Mouse (Mus musculus) kidney, embryonic 16.5 days (tissue): ENCODE data around the gene Slc25a22. TPM values are rescaled to one million over a fixed set of nuclear protein-coding genes. Genes with fewer than 3 reads are reported as not detected.

Source experiments
- ATAC-seq: fragments of 200-750 bp; cut with Nextera tagmentation; 2 replicates; pipeline ENCODE4 v1.8.0; 2017; ENCODE audit warnings: moderate TSS enrichment; ENCODE audit not compliant: low FRiP score, low TSS enrichment
- H3K27ac ChIP-seq: fragments of 300-500 bp; sonication (generic); 2 replicates; pipeline ENCODE4 v1.5.1; 2014; ENCODE audit warnings: low read length
- H3K27me3 ChIP-seq: fragments of 300-500 bp; sonication (generic); 2 replicates; pipeline ENCODE4 v1.6.1; 2014; ENCODE audit warnings: low read length, control low read depth, mixed read lengths; ENCODE audit not compliant: insufficient read depth
- H3K36me3 ChIP-seq: fragments of 300-500 bp; sonication (generic); 2 replicates; pipeline ENCODE4 v1.6.1; 2014; ENCODE audit warnings: low read length, control low read depth, mixed read lengths; ENCODE audit not compliant: insufficient read depth
- H3K4me1 ChIP-seq: fragments of 300-500 bp; sonication (generic); 2 replicates; pipeline ENCODE4 v1.6.1; 2014; ENCODE audit warnings: low read length, control low read depth, mixed read lengths; ENCODE audit not compliant: insufficient read depth
- H3K4me2 ChIP-seq: fragments of 300-500 bp; sonication (generic); replicated peaks from 2 replicates; pipeline ENCODE4 v1.6.1; 2014; ENCODE audit warnings: low read depth, low read length
- H3K4me3 ChIP-seq: fragments of 300-500 bp; sonication (generic); 2 replicates; pipeline ENCODE4 v1.5.1; 2014; ENCODE audit warnings: mild to moderate bottlenecking, low read length
- H3K9ac ChIP-seq: fragments of 300-500 bp; sonication (generic); replicated peaks from 2 replicates; pipeline ENCODE4 v1.6.1; 2014; ENCODE audit warnings: low read length
- H3K9me3 ChIP-seq: fragments of 300-500 bp; sonication (generic); 2 replicates; pipeline ENCODE4 v1.6.1; 2016; ENCODE audit warnings: low read length, control low read depth
- WGBS: fragments of 180-500 bp; shearing (Covaris S2); extraction: QIAGEN DNeasy Blood & Tissue Kit; methylation state at CpG from one replicate; pipeline ENCODE4 v1.1.7; 2014; 5-methylcytosine and 5-hydroxymethylcytosine counted together
- polyA plus RNA-seq: library from polyadenylated mRNA; unstranded; fragments of >200 nt; fragmentation: Nextera tagmentation; extraction: Ambion mirVana; gene quantifications from 2 replicates; pipeline ENCODE4 v1.2.1, GENCODE M21; 2015

Gene Slc25a22
- polyA plus RNA-seq, 1 experiment from 2014 or later = 33.2 TPM

DNA sequence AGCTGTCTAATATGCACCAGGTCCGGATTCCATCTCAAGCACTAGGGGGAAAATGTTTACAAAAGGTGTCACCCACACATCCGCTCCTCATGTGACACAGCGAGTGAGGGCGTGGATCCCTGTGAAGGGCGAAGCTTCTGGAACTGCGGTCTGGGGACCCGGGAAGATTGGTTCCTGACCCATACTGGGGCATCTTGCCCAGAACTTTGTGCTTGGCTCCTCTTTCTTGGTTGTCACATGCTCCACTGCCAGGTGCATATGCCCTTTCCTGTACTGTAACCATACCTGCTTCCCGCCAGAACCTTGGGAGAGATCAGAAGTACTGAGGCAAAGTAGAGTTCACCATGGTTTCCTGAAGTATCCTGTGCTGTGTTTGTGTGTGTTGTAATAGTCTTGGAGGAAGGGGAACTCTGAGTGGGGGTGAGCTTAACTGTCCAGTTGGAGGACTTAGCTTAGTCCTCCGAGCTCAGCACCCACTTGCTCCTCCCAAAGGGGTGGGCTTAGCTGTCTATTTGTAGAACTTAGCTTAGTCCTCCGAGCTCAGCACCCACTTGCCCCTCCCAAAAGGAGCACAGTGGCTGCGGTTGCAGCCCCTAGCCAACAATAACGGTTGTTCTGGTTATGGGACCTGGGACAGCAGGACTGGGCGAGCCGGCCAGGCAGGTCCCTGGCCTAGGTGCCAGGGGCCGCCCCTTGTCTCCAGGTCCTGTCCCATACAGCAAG, 22.9 kb upstream of the Slc25a22 start, which contains the start of gene Cracr2b:
Cracr2b (plus strand) TSS at position 704 of the 723 bp plus-strand sequence.
- H3K36me3 ChIP-seq = peaks cover 11% of the 10 kb centered on the region
- peaks cover 34% of the 10 kb centered on the region for H3K27me3 ChIP-seq
- peak within 1 kb of the TSS; percentile 68 for H3K9ac ChIP-seq
- H3K4me1 ChIP-seq = peaks cover 45% of the 10 kb centered on the region
- WGBS = 75% methylated on average over 15 of the region's 15 CpGs
- ATAC-seq = no peak
- H3K27ac ChIP-seq = no peak within 1 kb of the TSS
- peak within 1 kb of the TSS; percentile 59 for H3K4me3 ChIP-seq
- H3K4me2 ChIP-seq = peak within 1 kb of the TSS; percentile 79
- H3K9me3 ChIP-seq = no peaks in the 10 kb centered on the region

GRCm38 (mm10) chr7:141460001-141460390, 22.3 kb upstream of the Slc25a22 start:
- Histone ChIP-seq H3K9ac (no peak overlapping the region), H3K4me2 (no peak overlapping the region), H3K4me1 (peaks cover 39% of the 10 kb centered on the region), H3K9me3 (no peaks in the 10 kb centered on the region), H3K36me3 (peaks cover 11% of the 10 kb centered on the region), H3K27ac (no peak overlapping the region), H3K4me3 (no peak overlapping the region), H3K27me3 (peaks cover 28% of the 10 kb centered on the region)
- 53% methylated on average over 5 of the region's 5 CpGs for WGBS
- no peak for ATAC-seq

DNA sequence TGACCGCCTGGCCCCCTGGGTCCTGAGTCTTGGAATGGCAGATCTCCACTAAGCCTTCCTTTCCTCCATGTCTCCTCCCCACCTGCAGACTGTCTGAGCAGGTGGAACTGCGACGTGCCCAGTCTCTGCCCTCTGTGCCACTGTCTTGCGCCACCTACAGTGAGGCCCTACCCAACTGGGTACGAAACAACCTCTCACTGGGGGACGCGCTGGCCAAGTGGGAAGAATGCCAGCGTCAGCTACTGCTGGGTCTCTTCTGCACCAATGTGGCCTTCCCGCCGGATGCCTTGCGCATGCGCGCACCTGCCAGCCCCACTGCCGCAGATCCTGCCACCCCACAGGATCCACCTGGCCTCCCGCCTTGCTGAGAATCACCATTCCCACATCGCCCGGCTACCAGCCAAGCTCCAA, 21.6 kb upstream of the Slc25a22 start:
- ATAC-seq = no peak
- H3K27me3 ChIP-seq = peaks cover 22% of the 10 kb centered on the region
- no peak overlapping the region for H3K4me2 ChIP-seq
- no peaks in the 10 kb centered on the region for H3K9me3 ChIP-seq
- H3K9ac ChIP-seq = no peak overlapping the region
- H3K27ac ChIP-seq = no peak overlapping the region
- peaks cover 11% of the 10 kb centered on the region for H3K36me3 ChIP-seq
- no peak overlapping the region for H3K4me3 ChIP-seq
- WGBS = 89% methylated on average over 17 of the region's 17 CpGs
- peaks cover 37% of the 10 kb centered on the region for H3K4me1 ChIP-seq

GRCm38 (mm10) chr7:141458661-141459060, 21.0 kb upstream of the Slc25a22 start:
- no peak overlapping the region for H3K4me3 ChIP-seq
- no peak overlapping the region for H3K9ac ChIP-seq
- WGBS = 88% methylated on average over 11 of the region's 11 CpGs
- peaks cover 11% of the 10 kb centered on the region for H3K36me3 ChIP-seq
- peaks cover 16% of the 10 kb centered on the region for H3K27me3 ChIP-seq
- no peak overlapping the region for H3K27ac ChIP-seq
- no peaks in the 10 kb centered on the region for H3K9me3 ChIP-seq
- no peak overlapping the region for H3K4me2 ChIP-seq
- no peak for ATAC-seq
- H3K4me1 ChIP-seq = peaks cover 31% of the 10 kb centered on the region

- Histone ChIP-seq H3K4me1 (peaks cover 29% of the 10 kb centered on the region), H3K4me2 (no peak overlapping the region), H3K27ac (no peak overlapping the region), H3K4me3 (no peak overlapping the region), H3K9me3 (no peaks in the 10 kb centered on the region), H3K36me3 (peaks cover 11% of the 10 kb centered on the region), H3K9ac (no peak overlapping the region), H3K27me3 (peaks cover 10% of the 10 kb centered on the region)
- ATAC-seq = no peak
- 76% methylated on average over 15 of the region's 15 CpGs for WGBS
Observed at GRCm38 (mm10) chr7:141457986-141458660, 20.4 kb upstream of the Slc25a22 start.

GRCm38 (mm10) chr7:141457236-141457635, 19.5 kb upstream of the Slc25a22 start:
- peaks cover 24% of the 10 kb centered on the region for H3K4me1 ChIP-seq
- no peak for ATAC-seq
- H3K4me3 ChIP-seq = no peak overlapping the region
- H3K27me3 ChIP-seq = peaks cover 1% of the 10 kb centered on the region; the same call in 1 of the 2 replicates
- no peak overlapping the region for H3K4me2 ChIP-seq
- no peaks in the 10 kb centered on the region for H3K9me3 ChIP-seq
- no peak overlapping the region for H3K27ac ChIP-seq
- peaks cover 11% of the 10 kb centered on the region for H3K36me3 ChIP-seq
- H3K9ac ChIP-seq = no peak overlapping the region
- WGBS = 93% methylated on average over 14 of the region's 14 CpGs

DNA sequence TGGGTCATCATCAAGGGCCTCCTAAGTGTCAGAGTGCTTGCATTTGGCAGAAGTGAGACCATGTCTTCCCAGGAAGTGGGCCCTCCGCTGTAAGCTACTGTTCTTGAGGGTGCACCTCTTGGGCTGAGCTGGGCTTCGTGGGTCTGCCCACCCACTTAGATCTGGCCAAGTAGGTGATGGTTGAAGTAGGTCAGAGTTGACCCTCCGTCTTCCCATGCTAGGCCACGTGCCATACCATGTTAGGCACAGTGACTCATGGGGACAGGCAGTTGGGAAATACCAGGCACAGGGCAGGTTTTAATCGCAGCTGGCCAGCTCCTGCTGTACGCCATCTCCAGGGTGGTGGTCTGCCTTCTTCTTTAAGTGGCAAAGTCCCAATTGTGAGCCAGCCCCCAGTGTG, 19.0 kb upstream of the Slc25a22 start:
- no peak overlapping the region for H3K9ac ChIP-seq
- H3K4me1 ChIP-seq = peaks cover 20% of the 10 kb centered on the region
- H3K27ac ChIP-seq = no peak overlapping the region
- no peak overlapping the region for H3K4me3 ChIP-seq
- no peak overlapping the region for H3K4me2 ChIP-seq
- WGBS = 87% methylated on average over 6 of the region's 6 CpGs
- H3K9me3 ChIP-seq = no peaks in the 10 kb centered on the region
- H3K27me3 ChIP-seq = no peaks in the 10 kb centered on the region
- no peak for ATAC-seq
- peaks cover 16% of the 10 kb centered on the region for H3K36me3 ChIP-seq

GRCm38 (mm10) chr7:141455610-141456314, 18.1 kb upstream of the Slc25a22 start:
- under 1% methylated on average over 23 of the region's 23 CpGs for WGBS
- Histone ChIP-seq H3K36me3 (peaks cover 26% of the 10 kb centered on the region), H3K9ac (peak overlapping the region; percentile 70), H3K4me1 (peaks cover 12% of the 10 kb centered on the region), H3K4me3 (peak overlapping the region; percentile 77), H3K27me3 (no peaks in the 10 kb centered on the region), H3K4me2 (peak overlapping the region; percentile 92), H3K27ac (peak overlapping the region; percentile 82), H3K9me3 (no peaks in the 10 kb centered on the region)
- peak; percentile 35 for ATAC-seq

DNA sequence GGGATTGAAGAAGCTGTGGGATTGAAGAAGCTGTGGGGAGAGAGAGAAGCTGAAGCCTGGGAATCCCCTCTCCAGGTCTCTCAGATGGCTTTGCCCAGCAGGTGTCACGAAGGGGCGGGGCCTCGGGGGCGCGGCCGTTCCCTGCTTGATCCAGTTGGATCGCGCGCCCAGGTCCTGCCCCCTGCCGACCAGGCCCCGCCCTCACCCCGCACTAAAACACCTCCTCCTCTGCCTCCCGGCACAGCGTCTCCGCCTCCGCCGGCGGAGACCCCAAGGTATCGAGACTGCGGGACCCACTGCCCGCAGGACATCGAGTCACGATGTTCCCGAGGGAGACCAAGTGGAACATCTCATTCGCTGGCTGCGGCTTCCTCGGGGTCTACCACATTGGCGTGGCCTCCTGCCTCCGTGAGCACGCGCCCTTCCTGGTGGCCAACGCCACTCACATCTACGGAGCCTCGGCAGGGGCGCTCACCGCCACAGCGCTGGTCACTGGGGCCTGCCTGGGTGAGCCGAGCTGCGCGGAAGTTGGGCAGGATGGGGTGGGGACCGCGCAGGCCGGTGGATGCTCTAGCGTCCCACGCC, 17.4 kb upstream of the Slc25a22 start, which contains the start of gene Pnpla2:
Pnpla2 (plus strand) TSS at position 232 of the 585 bp plus-strand sequence.
- peak within 1 kb of the TSS; percentile 82 for H3K27ac ChIP-seq
- peak within 1 kb of the TSS; percentile 92 for H3K4me2 ChIP-seq
- H3K27me3 ChIP-seq = no peaks in the 10 kb centered on the region
- H3K4me3 ChIP-seq = peak within 1 kb of the TSS; percentile 77
- peaks cover 12% of the 10 kb centered on the region for H3K4me1 ChIP-seq
- under 1% methylated on average over 45 of the region's 45 CpGs for WGBS
- H3K9ac ChIP-seq = peak within 1 kb of the TSS; percentile 70
- peak; percentile 84 for ATAC-seq
- peaks cover 33% of the 10 kb centered on the region for H3K36me3 ChIP-seq
- H3K9me3 ChIP-seq = no peaks in the 10 kb centered on the region
